Mouse (Mus musculus): ENCODE measurements around the gene Cacna1d. TPM values are rescaled to one million over a fixed set of nuclear protein-coding genes. Genes with fewer than 3 reads are reported as not detected.

Gene Cacna1d
- polyA plus RNA-seq, 1 experiment from 2014 or later = 13.5 TPM

DNA sequence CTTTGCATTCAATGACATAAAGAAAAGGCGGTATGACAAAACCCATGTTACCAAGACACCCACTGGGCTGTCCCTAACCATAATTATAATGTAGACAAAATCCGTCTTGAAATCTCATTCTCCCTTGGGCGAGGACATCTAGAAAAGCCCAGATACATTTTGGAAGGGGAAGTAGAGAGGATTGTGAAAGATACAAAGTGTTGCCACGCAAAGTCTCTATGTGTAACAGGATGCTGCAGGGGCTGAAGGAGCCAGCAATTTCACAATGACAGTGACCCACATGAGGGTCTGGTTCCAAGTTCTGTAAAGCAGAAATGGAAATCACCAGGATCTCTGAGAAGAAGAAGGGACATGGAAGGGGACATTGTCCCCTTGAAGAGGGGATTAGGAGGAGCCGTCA lies 55.9 kb downstream of the Cacna1d start:
- no peak for DNase-seq (ENCODE audit: low spot score)
- ATAC-seq (ENCODE audit: low FRiP score) = no peak
- whole genome bisulfite sequencing = 93% methylated on average over 5 of the region's 5 CpGs
- Histone ChIP-seq H3K27me3 (ENCODE audit: control insufficient read depth, insufficient read depth, low read length) (no peaks in the 10 kb centered on the region), H3K9ac (no peak overlapping the region), H3K4me3 (replicated peaks; ENCODE audit: low read length) (no peak overlapping the region), H3K36me3 (replicated peaks; ENCODE audit: control insufficient read depth, insufficient read depth) (no peaks in the 10 kb centered on the region), H3K9me3 (ENCODE audit: control insufficient read depth, low read length) (no peaks in the 10 kb centered on the region; the same call in 1 of the 2 replicates), H3K4me1 (replicated peaks; ENCODE audit: control insufficient read depth, insufficient read depth, low read length) (no peaks in the 10 kb centered on the region), H3K4me2 (replicated peaks) (no peak overlapping the region), H3K27ac (no peak overlapping the region)

DNA sequence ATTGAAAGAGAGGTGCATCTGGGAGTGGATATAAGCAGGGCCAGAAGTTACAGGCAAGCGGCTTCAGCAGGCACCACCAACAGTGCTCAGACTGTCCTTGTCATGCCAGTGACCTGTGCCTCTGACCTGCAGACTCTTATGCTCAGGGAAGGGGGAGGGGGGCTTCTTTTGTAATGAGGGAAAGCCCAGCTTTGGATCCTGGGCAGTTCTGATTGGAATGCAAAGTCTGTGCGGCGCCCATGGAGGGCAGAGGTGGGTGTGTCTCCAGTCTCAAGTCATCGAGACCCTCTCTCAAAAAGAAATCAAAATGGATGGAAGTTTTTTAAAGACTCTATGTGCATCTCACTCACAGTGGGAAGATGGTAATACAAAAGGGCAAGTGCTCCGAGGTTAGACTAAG lies 60.8 kb downstream of the Cacna1d start:
- Histone ChIP-seq H3K4me2 (replicated peaks) (no peak overlapping the region), H3K9ac (no peak overlapping the region), H3K4me1 (replicated peaks; ENCODE audit: control insufficient read depth, insufficient read depth, low read length) (0 out of 2 replicates have a peak, but pooled peaks cover 2% of the 10 kb centered on the region), H3K4me3 (replicated peaks; ENCODE audit: low read length) (no peak overlapping the region), H3K27ac (no peak overlapping the region), H3K36me3 (replicated peaks; ENCODE audit: control insufficient read depth, insufficient read depth) (no peaks in the 10 kb centered on the region), H3K9me3 (ENCODE audit: control insufficient read depth, low read length) (no peaks in the 10 kb centered on the region), H3K27me3 (ENCODE audit: control insufficient read depth, insufficient read depth, low read length) (no peaks in the 10 kb centered on the region)
- WGBS = 41% methylated on average over 5 of the region's 5 CpGs
- no peak for ATAC-seq (ENCODE audit: low FRiP score)
- DNase-seq (ENCODE audit: low spot score) = no peak

GRCm38 (mm10) chr14:30430026-30430425 lies 61.2 kb downstream of the Cacna1d start:
- no peak for DNase-seq (ENCODE audit: low spot score)
- Histone ChIP-seq H3K27me3 (ENCODE audit: control insufficient read depth, insufficient read depth, low read length) (no peaks in the 10 kb centered on the region), H3K4me1 (replicated peaks; ENCODE audit: control insufficient read depth, insufficient read depth, low read length) (0 out of 2 replicates have a peak, but pooled peaks cover 6% of the 10 kb centered on the region), H3K36me3 (replicated peaks; ENCODE audit: control insufficient read depth, insufficient read depth) (no peaks in the 10 kb centered on the region), H3K27ac (no peak overlapping the region), H3K4me3 (replicated peaks; ENCODE audit: low read length) (no peak overlapping the region), H3K4me2 (replicated peaks) (no peak overlapping the region), H3K9me3 (ENCODE audit: control insufficient read depth, low read length) (no peaks in the 10 kb centered on the region), H3K9ac (no peak overlapping the region)
- ATAC-seq (ENCODE audit: low FRiP score) = no peak
- 87% methylated on average over 9 of the region's 9 CpGs for WGBS

- no peaks in the 10 kb centered on the region for H3K36me3 ChIP-seq (replicated peaks; ENCODE audit: control insufficient read depth, insufficient read depth)
- DNase-seq (ENCODE audit: low spot score) (no peak), ATAC-seq (ENCODE audit: low FRiP score) (no peak)
- H3K4me1 ChIP-seq (replicated peaks; ENCODE audit: control insufficient read depth, insufficient read depth, low read length) = 0 out of 2 replicates have a peak, but pooled peaks cover 7% of the 10 kb centered on the region
- WGBS = 69% methylated on average over 9 of the region's 9 CpGs
- no peak overlapping the region for H3K4me3 ChIP-seq (replicated peaks; ENCODE audit: low read length)
- H3K27me3 ChIP-seq (ENCODE audit: control insufficient read depth, insufficient read depth, low read length) = no peaks in the 10 kb centered on the region
- H3K27ac ChIP-seq = no peak overlapping the region
- H3K4me2 ChIP-seq (replicated peaks) = no peak overlapping the region
- H3K9me3 ChIP-seq (ENCODE audit: control insufficient read depth, low read length) = no peaks in the 10 kb centered on the region
- H3K9ac ChIP-seq = no peak overlapping the region
Observed at GRCm38 (mm10) chr14:30429606-30430005, 61.6 kb downstream of the Cacna1d start.

DNA sequence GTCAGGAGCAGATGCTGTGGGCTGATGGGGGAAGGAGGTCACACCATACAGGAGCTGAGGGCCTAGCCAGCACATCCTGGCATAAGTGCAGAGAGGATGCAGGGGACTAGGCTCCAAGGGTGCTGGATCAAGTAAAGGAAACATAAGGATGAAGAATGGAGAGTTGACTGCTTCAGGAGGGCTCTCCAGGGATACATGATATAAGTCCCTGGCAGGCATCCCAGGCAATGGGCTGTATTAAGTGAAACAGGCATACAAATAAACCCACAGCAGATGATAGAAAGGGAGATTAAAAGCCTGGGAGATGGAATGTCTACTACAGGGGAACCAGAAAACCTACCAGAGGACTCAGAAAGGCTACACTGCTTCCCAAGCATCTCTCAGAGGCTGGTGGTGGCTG lies 62.5 kb downstream of the Cacna1d start:
- H3K9ac ChIP-seq = no peak overlapping the region
- H3K4me1 ChIP-seq (replicated peaks; ENCODE audit: control insufficient read depth, insufficient read depth, low read length) = 0 out of 2 replicates have a peak, but pooled peaks cover 7% of the 10 kb centered on the region
- no peak overlapping the region for H3K27ac ChIP-seq
- no peaks in the 10 kb centered on the region for H3K9me3 ChIP-seq (ENCODE audit: control insufficient read depth, low read length)
- H3K4me2 ChIP-seq (replicated peaks) = no peak overlapping the region
- no peaks in the 10 kb centered on the region for H3K36me3 ChIP-seq (replicated peaks; ENCODE audit: control insufficient read depth, insufficient read depth)
- no peak for DNase-seq (ENCODE audit: low spot score)
- no peak overlapping the region for H3K4me3 ChIP-seq (replicated peaks; ENCODE audit: low read length)
- ATAC-seq (ENCODE audit: low FRiP score) = no peak
- no peaks in the 10 kb centered on the region for H3K27me3 ChIP-seq (ENCODE audit: control insufficient read depth, insufficient read depth, low read length)

GRCm38 (mm10) chr14:30425876-30426275 lies 65.4 kb downstream of the Cacna1d start:
- no peak for DNase-seq (ENCODE audit: low spot score)
- WGBS = 15% methylated on average over 4 of the region's 4 CpGs
- ATAC-seq (ENCODE audit: low FRiP score) = peak; percentile 48; the same call in 1 of the 2 replicates
- Histone ChIP-seq H3K9ac (no peak overlapping the region), H3K27ac (no peak overlapping the region), H3K4me2 (replicated peaks) (no peak overlapping the region), H3K4me3 (replicated peaks; ENCODE audit: low read length) (no peak overlapping the region), H3K27me3 (ENCODE audit: control insufficient read depth, insufficient read depth, low read length) (no peaks in the 10 kb centered on the region), H3K9me3 (ENCODE audit: control insufficient read depth, low read length) (no peaks in the 10 kb centered on the region), H3K36me3 (replicated peaks; ENCODE audit: control insufficient read depth, insufficient read depth) (no peaks in the 10 kb centered on the region), H3K4me1 (replicated peaks; ENCODE audit: control insufficient read depth, insufficient read depth, low read length) (0 out of 2 replicates have a peak, but pooled peaks cover 7% of the 10 kb centered on the region)

- H3K36me3 ChIP-seq (replicated peaks; ENCODE audit: control insufficient read depth, insufficient read depth) = no peaks in the 10 kb centered on the region
- no peak overlapping the region for H3K9ac ChIP-seq
- DNase-seq (ENCODE audit: low spot score) (no peak), ATAC-seq (ENCODE audit: low FRiP score) (no peak)
- WGBS = 68% methylated on average over 6 of the region's 6 CpGs
- no peaks in the 10 kb centered on the region for H3K9me3 ChIP-seq (ENCODE audit: control insufficient read depth, low read length)
- H3K4me1 ChIP-seq (replicated peaks; ENCODE audit: control insufficient read depth, insufficient read depth, low read length) = 0 out of 2 replicates have a peak, but pooled peaks cover 7% of the 10 kb centered on the region
- no peak overlapping the region for H3K4me2 ChIP-seq (replicated peaks)
- no peak overlapping the region for H3K27ac ChIP-seq
- no peak overlapping the region for H3K4me3 ChIP-seq (replicated peaks; ENCODE audit: low read length)
- no peaks in the 10 kb centered on the region for H3K27me3 ChIP-seq (ENCODE audit: control insufficient read depth, insufficient read depth, low read length)
Observed at GRCm38 (mm10) chr14:30425175-30425574, 66.1 kb downstream of the Cacna1d start.

GRCm38 (mm10) chr14:30424638-30425037 lies 66.6 kb downstream of the Cacna1d start:
- Histone ChIP-seq H3K27me3 (ENCODE audit: control insufficient read depth, insufficient read depth, low read length) (no peaks in the 10 kb centered on the region), H3K9ac (no peak overlapping the region), H3K4me3 (replicated peaks; ENCODE audit: low read length) (no peak overlapping the region), H3K27ac (no peak overlapping the region), H3K4me2 (replicated peaks) (no peak overlapping the region), H3K36me3 (replicated peaks; ENCODE audit: control insufficient read depth, insufficient read depth) (no peaks in the 10 kb centered on the region), H3K9me3 (ENCODE audit: control insufficient read depth, low read length) (no peaks in the 10 kb centered on the region), H3K4me1 (replicated peaks; ENCODE audit: control insufficient read depth, insufficient read depth, low read length) (0 out of 2 replicates have a peak, but pooled peaks cover 7% of the 10 kb centered on the region)
- WGBS = 92% methylated on average over 4 of the region's 4 CpGs
- no peak for ATAC-seq (ENCODE audit: low FRiP score)
- DNase-seq (ENCODE audit: low spot score) = no peak

GRCm38 (mm10) chr14:30422376-30423140 lies 68.7 kb downstream of the Cacna1d start:
- Histone ChIP-seq H3K4me2 (replicated peaks) (no peak overlapping the region), H3K27me3 (ENCODE audit: control insufficient read depth, insufficient read depth, low read length) (no peaks in the 10 kb centered on the region), H3K27ac (no peak overlapping the region), H3K36me3 (replicated peaks; ENCODE audit: control insufficient read depth, insufficient read depth) (no peaks in the 10 kb centered on the region), H3K4me1 (replicated peaks; ENCODE audit: control insufficient read depth, insufficient read depth, low read length) (0 out of 2 replicates have a peak, but pooled peaks cover 7% of the 10 kb centered on the region), H3K9me3 (ENCODE audit: control insufficient read depth, low read length) (no peaks in the 10 kb centered on the region), H3K4me3 (replicated peaks; ENCODE audit: low read length) (no peak overlapping the region), H3K9ac (no peak overlapping the region)
- ATAC-seq (ENCODE audit: low FRiP score) (no peak), DNase-seq (ENCODE audit: low spot score) (no peak)
- WGBS = 89% methylated on average over 7 of the region's 7 CpGs

Data from hindbrain, embryonic 14.5 days (tissue).